Mouse (Mus musculus): ENCODE measurements around the gene Rpp30. TPM values are rescaled to one million over a fixed set of nuclear protein-coding genes. Genes with fewer than 3 reads are reported as not detected.

Gene Rpp30
- total RNA-seq (2023): 10 to 100 TPM; 14.0 to 14.3 TPM

GRCm38 (mm10) chr19:36083262-36084225, at the start of gene Rpp30:
Gene Rpp30, plus strand, starts transcription at chr19:36083716.

GRCm38 (mm10) chr19:36057231-36057811, 26.2 kb upstream of the Rpp30 start, which contains the start of gene Htr7:
Gene Htr7, minus strand, starts transcription at chr19:36057507.

GRCm38 (mm10) chr19:36119783-36120471, 36.4 kb downstream of the Rpp30 start, which contains the start of gene Ankrd1:
Gene Ankrd1, minus strand, starts transcription at chr19:36120099.

Other genes with a start within 250 kb of the Rpp30 start
- gene Htr7, start 26.2 kb upstream of the Rpp30 start, total RNA-seq (2023): under 1 TPM in 1 of 2 experiments, not detected in 1; 0.31 TPM
- not detected for gene Ankrd1, start 36.4 kb downstream of the Rpp30 start, total RNA-seq (2023)